Mouse (Mus musculus) urinary bladder, postnatal 14 days (tissue): ENCODE measurements around the gene Mysm1.

Experiments used
- DNase-seq: peaks from one replicate; pipeline ENCODE4 v3.0.0; 2021; ENCODE audit warnings: low spot score

Mysm1 gene

DNA sequence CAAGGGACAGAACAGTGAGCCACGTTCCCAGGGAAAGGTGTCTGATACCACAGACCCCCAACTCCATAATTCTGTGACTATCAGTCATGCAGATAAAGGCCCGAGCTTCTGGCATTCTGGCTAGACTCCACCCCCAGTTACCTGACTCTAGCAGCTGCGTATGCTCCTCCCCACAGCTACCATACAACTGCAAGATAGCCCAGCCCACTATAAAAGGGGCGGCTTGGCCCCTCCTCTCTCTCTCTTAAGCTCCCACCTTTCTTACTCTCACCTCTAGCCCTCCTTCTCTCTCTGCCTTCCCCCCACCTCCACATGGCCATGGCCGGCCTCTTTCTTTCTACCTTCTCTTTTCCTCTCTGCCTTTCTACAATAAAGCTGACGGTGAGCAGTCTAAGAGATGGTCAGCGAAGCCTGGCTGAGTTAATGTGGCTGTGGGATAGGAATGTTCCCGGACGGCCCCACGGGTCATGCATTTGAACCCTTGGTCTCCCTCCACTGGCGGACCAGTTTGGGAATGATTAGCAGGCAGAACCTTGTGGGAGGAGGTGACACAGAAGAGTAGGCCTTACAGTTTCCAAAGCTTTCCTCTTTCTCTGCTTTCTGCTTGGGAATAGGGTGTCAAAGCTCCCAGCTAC lies 37.6 kb downstream of the Mysm1 start:
- no peak for DNase-seq

GRCm38 (mm10) chr4:94928743-94929142 lies 50.2 kb downstream of the Mysm1 start, which contains the start of gene Eqtn:
Gene Eqtn (minus strand): TSS chr4:94928843.
- DNase-seq: no peak

GRCm38 (mm10) chr4:94901780-94902179 lies 77.1 kb downstream of the Mysm1 start:
- no peak for DNase-seq

GRCm38 (mm10) chr4:94900744-94901143 lies 78.2 kb downstream of the Mysm1 start:
- DNase-seq: no peak
